Mouse (Mus musculus) brain, embryonic 14.5 days (tissue): ENCODE measurements around the gene Grid2.

Experiments used
- CTCF ChIP-seq: fragments of 200-500 bp; IDR thresholded peaks from 2 replicates; pipeline ENCODE4 v1.5.1; 2012; ENCODE audit warnings: inconsistent platforms, mild to moderate bottlenecking, moderate library complexity, borderline replicate concordance; ENCODE audit not compliant: insufficient read depth, insufficient read length; ENCODE audit errors: extremely low read depth
- POLR2A ChIP-seq: fragments of 200-500 bp; IDR thresholded peaks from 2 replicates; pipeline ENCODE4 v1.6.1; 2012; ENCODE audit warnings: mild to moderate bottlenecking, inconsistent platforms, borderline replicate concordance; ENCODE audit not compliant: poor library complexity, insufficient read depth, insufficient read length, severe bottlenecking; ENCODE audit errors: extremely low read depth

- TF ChIP-seq POLR2A: no peak
- TF ChIP-seq CTCF: no peak
Measured at GRCm38 (mm10) chr6:63762535-63762934, 506.9 kb downstream of the Grid2 start.
